Mouse (Mus musculus) hindbrain, embryonic 11.5 days (tissue): ENCODE data around the gene Immp2l. TPM values are rescaled to one million over a fixed set of nuclear protein-coding genes. Genes with fewer than 3 reads are reported as not detected.

Source experiments
- ATAC-seq: fragments of 200-750 bp; cut with Nextera tagmentation; 2 replicates; pipeline ENCODE4 v1.8.0; 2017; ENCODE audit warnings: mild to moderate bottlenecking, moderate TSS enrichment, moderate library complexity; ENCODE audit not compliant: low FRiP score
- DNase-seq: peaks from one replicate; pipeline ENCODE4 v3.0.0-alpha.2; 2015; ENCODE audit warnings: low spot score
- H3K27ac ChIP-seq: fragments of 300-500 bp; sonication (generic); 2 replicates; pipeline ENCODE4 v1.5.1; 2014; ENCODE audit warnings: mild to moderate bottlenecking, low read depth, low read length
- H3K27me3 ChIP-seq: fragments of 300-500 bp; sonication (generic); 2 replicates; pipeline ENCODE4 v1.6.1; 2014; ENCODE audit warnings: mild to moderate bottlenecking, low read length, moderate library complexity, mixed read lengths; ENCODE audit not compliant: control insufficient read depth, insufficient read depth
- H3K36me3 ChIP-seq: fragments of 300-500 bp; sonication (generic); 2 replicates; pipeline ENCODE4 v1.6.1; 2014; ENCODE audit warnings: mild to moderate bottlenecking, low read length, moderate library complexity, mixed read lengths; ENCODE audit not compliant: control insufficient read depth, insufficient read depth
- H3K4me1 ChIP-seq: fragments of 300-500 bp; sonication (generic); replicated peaks from 2 replicates; pipeline ENCODE4 v1.6.1; 2014; ENCODE audit warnings: low read length, mixed read lengths; ENCODE audit not compliant: control insufficient read depth, insufficient read depth
- H3K4me2 ChIP-seq: fragments of 300-500 bp; sonication (generic); replicated peaks from 2 replicates; pipeline ENCODE4 v1.6.1; 2014; ENCODE audit warnings: mild to moderate bottlenecking, low read depth, low read length
- H3K4me3 ChIP-seq: fragments of 300-500 bp; sonication (generic); 2 replicates; pipeline ENCODE4 v1.5.1; 2014; ENCODE audit warnings: low read depth, low read length
- H3K9ac ChIP-seq: fragments of 300-500 bp; sonication (generic); 2 replicates; pipeline ENCODE4 v1.6.1; 2014; ENCODE audit warnings: low read depth, low read length
- H3K9me3 ChIP-seq: fragments of 300-500 bp; sonication (generic); 2 replicates; pipeline ENCODE4 v1.6.1; 2016; ENCODE audit warnings: low read length; ENCODE audit not compliant: control insufficient read depth
- WGBS: fragments of 180-500 bp; shearing (Covaris S2); extraction: QIAGEN DNeasy Blood & Tissue Kit; methylation state at CpG from one replicate; pipeline ENCODE4 v1.1.7; 2014; 5-methylcytosine and 5-hydroxymethylcytosine counted together
- polyA plus RNA-seq: library from polyadenylated mRNA; unstranded; fragments of >200 nt; fragmentation: Nextera tagmentation; extraction: Ambion mirVana; gene quantifications from 2 replicates; pipeline ENCODE4 v1.2.1, GENCODE M21; 2014

Immp2l gene
- polyA plus RNA-seq, 1 experiment from 2014 or later: 9.3 TPM

- no peak for ATAC-seq
- 91% methylated on average over 3 of the region's 3 CpGs for WGBS
- DNase-seq: no peak
Measured at GRCm38 (mm10) chr12:41880833-41881232, 856.9 kb downstream of the Immp2l start.

GRCm38 (mm10) chr12:41908011-41908410 lies 884.1 kb downstream of the Immp2l start:
- no peak overlapping the region for H3K4me3 ChIP-seq
- no peaks in the 10 kb centered on the region for H3K36me3 ChIP-seq
- no peak overlapping the region for H3K9ac ChIP-seq
- H3K4me1 ChIP-seq: no peaks in the 10 kb centered on the region
- no peak for ATAC-seq
- H3K27ac ChIP-seq: no peak overlapping the region
- H3K4me2 ChIP-seq: no peak overlapping the region
- DNase-seq: no peak
- WGBS: 76% methylated on average over 1 of the region's 1 CpGs
- no peaks in the 10 kb centered on the region for H3K9me3 ChIP-seq
- H3K27me3 ChIP-seq: no peaks in the 10 kb centered on the region

More at GRCm38 (mm10) chr12:41880833-41881232, 856.9 kb downstream of the Immp2l start:
- no peak overlapping the region for H3K4me2 ChIP-seq
- H3K27ac ChIP-seq: no peak overlapping the region
- H3K36me3 ChIP-seq: no peaks in the 10 kb centered on the region
- no peaks in the 10 kb centered on the region for H3K9me3 ChIP-seq
- H3K9ac ChIP-seq: no peak overlapping the region
- H3K4me3 ChIP-seq: no peak overlapping the region
- no peaks in the 10 kb centered on the region for H3K4me1 ChIP-seq
- H3K27me3 ChIP-seq: no peaks in the 10 kb centered on the region

- DNase-seq (no peak), ATAC-seq (no peak)
- no peaks in the 10 kb centered on the region for H3K4me1 ChIP-seq
- H3K4me3 ChIP-seq: no peak overlapping the region
- H3K9me3 ChIP-seq: no peaks in the 10 kb centered on the region
- H3K27me3 ChIP-seq: no peaks in the 10 kb centered on the region
- H3K36me3 ChIP-seq: no peaks in the 10 kb centered on the region
- H3K27ac ChIP-seq: no peak overlapping the region
- WGBS: 96% methylated on average over 3 of the region's 3 CpGs
- no peak overlapping the region for H3K4me2 ChIP-seq
- H3K9ac ChIP-seq: no peak overlapping the region
Measured at GRCm38 (mm10) chr12:41911626-41912025, 887.7 kb downstream of the Immp2l start.

GRCm38 (mm10) chr12:41937751-41938150 lies 913.9 kb downstream of the Immp2l start:
- Histone ChIP-seq H3K4me1 (no peaks in the 10 kb centered on the region), H3K27me3 (no peaks in the 10 kb centered on the region), H3K4me3 (no peak overlapping the region), H3K36me3 (no peaks in the 10 kb centered on the region), H3K4me2 (no peak overlapping the region), H3K9me3 (no peaks in the 10 kb centered on the region), H3K9ac (no peak overlapping the region), H3K27ac (no peak overlapping the region)
- ATAC-seq: no peak
- DNase-seq: no peak
- WGBS: 89% methylated on average over 2 of the region's 2 CpGs

DNA sequence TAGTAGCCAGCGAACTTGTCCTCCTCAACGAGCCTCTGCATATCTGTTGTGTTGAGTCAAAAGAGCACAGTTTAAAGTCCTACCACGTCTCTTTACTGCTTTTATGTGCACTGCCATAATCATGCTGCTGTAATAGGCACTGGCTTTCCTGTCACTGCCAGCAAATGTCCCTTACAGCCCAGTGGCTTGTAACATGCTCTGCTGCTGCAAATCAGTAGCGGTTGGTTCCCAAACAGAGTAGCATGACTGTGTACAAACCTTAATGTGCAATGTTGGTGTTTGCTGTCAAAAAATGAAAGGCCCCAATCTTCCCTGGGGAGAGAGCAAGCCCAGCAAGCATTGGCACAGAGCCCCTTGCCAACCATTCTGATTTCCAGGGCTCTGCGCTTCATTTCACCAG lies 918.0 kb downstream of the Immp2l start:
- no peak for ATAC-seq
- no peak for DNase-seq
- no peak overlapping the region for H3K4me2 ChIP-seq
- no peaks in the 10 kb centered on the region for H3K27me3 ChIP-seq
- no peaks in the 10 kb centered on the region for H3K36me3 ChIP-seq
- no peak overlapping the region for H3K4me3 ChIP-seq
- no peak overlapping the region for H3K9ac ChIP-seq
- H3K9me3 ChIP-seq: no peaks in the 10 kb centered on the region
- H3K27ac ChIP-seq: no peak overlapping the region
- 88% methylated on average over 5 of the region's 5 CpGs for WGBS
- H3K4me1 ChIP-seq: no peaks in the 10 kb centered on the region

GRCm38 (mm10) chr12:41944079-41944672 lies 920.3 kb downstream of the Immp2l start:
- Histone ChIP-seq H3K27me3 (no peaks in the 10 kb centered on the region), H3K4me3 (no peak overlapping the region), H3K9ac (no peak overlapping the region), H3K36me3 (no peaks in the 10 kb centered on the region), H3K27ac (no peak overlapping the region), H3K4me2 (no peak overlapping the region), H3K9me3 (no peaks in the 10 kb centered on the region), H3K4me1 (no peaks in the 10 kb centered on the region)
- DNase-seq (no peak), ATAC-seq (no peak)
- WGBS: 83% methylated on average over 4 of the region's 4 CpGs

- no peaks in the 10 kb centered on the region for H3K4me1 ChIP-seq
- H3K4me2 ChIP-seq: no peak overlapping the region
- H3K4me3 ChIP-seq: no peak overlapping the region
- no peaks in the 10 kb centered on the region for H3K27me3 ChIP-seq
- ATAC-seq (no peak), DNase-seq (no peak)
- no peaks in the 10 kb centered on the region for H3K9me3 ChIP-seq
- H3K9ac ChIP-seq: no peak overlapping the region
- H3K36me3 ChIP-seq: no peaks in the 10 kb centered on the region
- no peak overlapping the region for H3K27ac ChIP-seq
Measured at GRCm38 (mm10) chr12:41946536-41946935, 922.6 kb downstream of the Immp2l start.

GRCm38 (mm10) chr12:41949409-41949808 lies 925.5 kb downstream of the Immp2l start:
- Histone ChIP-seq H3K4me2 (no peak overlapping the region), H3K27ac (no peak overlapping the region), H3K27me3 (no peaks in the 10 kb centered on the region), H3K9me3 (no peaks in the 10 kb centered on the region), H3K4me1 (no peaks in the 10 kb centered on the region), H3K4me3 (no peak overlapping the region), H3K36me3 (no peaks in the 10 kb centered on the region), H3K9ac (no peak overlapping the region)
- ATAC-seq: no peak
- no peak for DNase-seq
- WGBS: 84% methylated on average over 1 of the region's 1 CpGs

DNA sequence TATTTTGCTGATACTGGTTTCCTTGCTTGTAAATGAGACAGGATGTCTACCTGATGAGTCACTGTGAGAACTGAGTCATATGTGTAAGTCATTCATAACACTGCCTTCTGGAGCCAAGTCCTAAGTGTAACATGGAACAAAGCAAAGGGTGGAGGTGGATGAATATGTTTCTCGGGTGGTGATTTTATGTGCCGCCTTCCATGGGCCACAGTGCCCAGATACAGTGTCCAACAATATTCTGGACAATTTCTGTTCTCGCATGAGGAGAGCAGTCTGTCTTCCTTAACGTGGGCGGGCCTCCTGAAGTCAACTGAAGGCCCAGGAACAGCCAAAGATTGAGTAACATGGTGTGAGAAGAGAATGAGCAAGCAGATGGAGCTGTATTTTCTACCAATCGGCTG lies 926.0 kb downstream of the Immp2l start:
- Histone ChIP-seq H3K27ac (no peak overlapping the region), H3K4me1 (no peaks in the 10 kb centered on the region), H3K4me3 (no peak overlapping the region), H3K9me3 (no peaks in the 10 kb centered on the region), H3K9ac (no peak overlapping the region), H3K27me3 (no peaks in the 10 kb centered on the region), H3K36me3 (no peaks in the 10 kb centered on the region), H3K4me2 (no peak overlapping the region)
- ATAC-seq (no peak), DNase-seq (no peak)
- WGBS: 93% methylated on average over 6 of the region's 6 CpGs
